Mouse (Mus musculus) forebrain, embryonic 13.5 days (tissue): ENCODE measurements around the gene Aff2. TPM values are rescaled to one million over a fixed set of nuclear protein-coding genes. Genes with fewer than 3 reads are reported as not detected.
A peak's percentile ranks its signal among the peaks of the same experiment; 100 is the strongest.

Source experiments
- ATAC-seq: fragments of 200-750 bp; cut with Nextera tagmentation; 2 replicates; pipeline ENCODE4 v1.8.0; 2017
- H3K27ac ChIP-seq: fragments of 300-500 bp; sonication (generic); 2 replicates; pipeline ENCODE4 v1.5.1; 2015; ENCODE audit warnings: inconsistent platforms, mild to moderate bottlenecking, moderate library complexity
- H3K27me3 ChIP-seq: fragments of 300-500 bp; sonication (generic); 2 replicates; pipeline ENCODE4 v1.6.1; 2015; ENCODE audit warnings: mild to moderate bottlenecking, inconsistent platforms
- H3K36me3 ChIP-seq: fragments of 300-500 bp; sonication (generic); 2 replicates; pipeline ENCODE4 v1.6.1; 2015; ENCODE audit warnings: mild to moderate bottlenecking, inconsistent platforms; ENCODE audit not compliant: poor library complexity, severe bottlenecking
- H3K4me1 ChIP-seq: fragments of 300-500 bp; sonication (generic); 2 replicates; pipeline ENCODE4 v1.6.1; 2015; ENCODE audit warnings: inconsistent platforms
- H3K4me2 ChIP-seq: fragments of 300-500 bp; sonication (generic); 2 replicates; pipeline ENCODE4 v1.6.1; 2015; ENCODE audit warnings: inconsistent platforms, mild to moderate bottlenecking, moderate library complexity
- H3K4me3 ChIP-seq: fragments of 300-500 bp; sonication (generic); 2 replicates; pipeline ENCODE4 v1.5.1; 2015; ENCODE audit warnings: mild to moderate bottlenecking, inconsistent platforms
- H3K9ac ChIP-seq: fragments of 300-500 bp; sonication (generic); 2 replicates; pipeline ENCODE4 v1.6.1; 2015; ENCODE audit warnings: mild to moderate bottlenecking, inconsistent platforms
- H3K9me3 ChIP-seq: fragments of 300-500 bp; sonication (generic); replicated peaks from 2 replicates; pipeline ENCODE4 v1.6.1; 2016; ENCODE audit warnings: inconsistent platforms
- WGBS: fragments of 180-500 bp; shearing (Covaris S2); methylation state at CpG from one replicate; pipeline ENCODE4 v1.1.7; 2015; 5-methylcytosine and 5-hydroxymethylcytosine counted together
- polyA plus RNA-seq: library from polyadenylated mRNA; unstranded; fragments of >200 nt; fragmentation: Nextera tagmentation; extraction: Ambion mirVana; gene quantifications from 2 replicates; pipeline ENCODE4 v1.2.1, GENCODE M21; 2015

Gene Aff2
- polyA plus RNA-seq, 1 experiment from 2014 or later = 13.6 TPM

- H3K27ac ChIP-seq = no peak overlapping the region
- 70% methylated on average over 2 of the region's 2 CpGs for WGBS
- H3K9me3 ChIP-seq = no peaks in the 10 kb centered on the region
- no peak overlapping the region for H3K9ac ChIP-seq
- ATAC-seq = no peak
- no peaks in the 10 kb centered on the region for H3K27me3 ChIP-seq
- H3K36me3 ChIP-seq = no peaks in the 10 kb centered on the region
- H3K4me2 ChIP-seq = no peak overlapping the region
- H3K4me1 ChIP-seq = no peaks in the 10 kb centered on the region
- H3K4me3 ChIP-seq = no peak overlapping the region
Measured at GRCm38 (mm10) chrX:69460896-69461295, 100.8 kb downstream of the Aff2 start.

DNA sequence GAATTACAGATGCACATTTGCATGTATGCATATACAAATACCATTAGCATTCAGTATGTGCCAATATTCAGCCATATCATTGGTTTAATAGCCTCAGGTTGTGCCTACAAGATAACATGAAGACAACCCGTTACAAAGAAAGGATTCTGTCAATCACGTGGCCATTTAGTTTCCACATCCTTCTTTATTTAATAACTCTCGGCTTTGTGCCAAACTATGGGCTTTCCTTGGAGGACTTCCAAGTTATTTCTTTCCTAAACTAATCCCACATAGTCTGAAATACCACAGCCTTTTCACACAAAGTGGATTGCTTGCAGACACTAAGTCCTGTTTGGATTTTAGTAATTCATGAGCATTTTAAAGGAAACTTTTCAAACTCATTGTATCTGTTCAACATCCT is 142.0 kb downstream of the Aff2 start:
- no peak overlapping the region for H3K4me3 ChIP-seq
- no peak overlapping the region for H3K27ac ChIP-seq
- no peak overlapping the region for H3K4me2 ChIP-seq
- H3K27me3 ChIP-seq = no peaks in the 10 kb centered on the region
- no peak for ATAC-seq
- no peaks in the 10 kb centered on the region for H3K4me1 ChIP-seq
- no peak overlapping the region for H3K9ac ChIP-seq
- no peaks in the 10 kb centered on the region for H3K36me3 ChIP-seq
- WGBS = 32% methylated on average over 3 of the region's 3 CpGs
- H3K9me3 ChIP-seq = no peaks in the 10 kb centered on the region

DNA sequence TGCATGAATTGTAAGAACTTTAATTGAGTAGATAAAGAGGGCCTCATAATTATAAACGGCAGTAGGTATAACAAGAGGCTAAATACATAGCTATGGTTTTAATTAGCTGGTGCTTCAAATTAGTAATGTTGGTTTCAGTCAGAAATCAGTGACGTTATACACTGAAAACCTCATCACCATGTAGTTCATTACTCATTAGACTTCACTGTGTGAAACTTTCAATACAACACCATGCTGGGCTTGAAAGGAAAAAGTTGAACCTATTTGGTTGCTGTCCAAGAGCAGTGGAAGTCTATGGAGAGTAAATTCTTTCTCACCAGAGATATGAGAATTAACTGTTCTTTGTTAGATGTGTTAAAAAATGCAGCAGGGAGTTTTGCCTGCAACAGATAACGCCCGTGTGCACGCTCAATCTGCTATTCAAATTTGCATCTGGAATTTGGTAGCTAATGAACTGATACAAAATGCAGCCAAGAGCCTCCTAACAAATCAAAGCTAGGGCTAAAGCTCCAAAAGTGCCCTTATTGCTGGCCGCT is 158.0 kb downstream of the Aff2 start:
- ATAC-seq = peak; percentile 85; the same call in 1 of the 2 replicates
- no peak overlapping the region for H3K4me3 ChIP-seq
- no peak overlapping the region for H3K4me2 ChIP-seq
- no peak overlapping the region for H3K9ac ChIP-seq
- H3K9me3 ChIP-seq = no peaks in the 10 kb centered on the region
- 0 out of 2 replicates have a peak overlapping the region, but pooled peaks have one; percentile 19 for H3K27ac ChIP-seq
- 29% methylated on average over 6 of the region's 6 CpGs for WGBS
- H3K4me1 ChIP-seq = peaks cover 5% of the 10 kb centered on the region; the same call in 1 of the 2 replicates
- no peaks in the 10 kb centered on the region for H3K36me3 ChIP-seq
- H3K27me3 ChIP-seq = no peaks in the 10 kb centered on the region

DNA sequence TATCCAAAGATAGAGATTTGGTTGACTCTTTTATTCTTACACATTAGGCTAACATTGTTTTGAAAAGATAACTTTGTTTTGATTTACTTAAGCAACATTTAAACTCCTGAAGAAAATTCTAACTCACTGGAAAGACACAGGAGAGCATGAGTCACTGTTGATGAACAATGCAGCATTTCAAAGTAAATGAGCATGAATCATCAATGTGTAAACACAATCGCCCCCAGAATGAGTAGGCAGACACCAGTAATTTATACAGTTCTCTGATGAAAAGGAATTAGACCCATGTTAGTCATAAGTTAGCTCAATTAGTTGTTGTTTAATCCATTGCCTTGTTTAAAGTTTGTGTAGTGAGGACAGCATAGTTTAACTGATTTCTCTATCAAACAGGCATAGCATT is 180.7 kb downstream of the Aff2 start:
- H3K4me3 ChIP-seq = no peak overlapping the region
- no peak overlapping the region for H3K9ac ChIP-seq
- H3K36me3 ChIP-seq = no peaks in the 10 kb centered on the region
- no peaks in the 10 kb centered on the region for H3K27me3 ChIP-seq
- H3K4me1 ChIP-seq = no peaks in the 10 kb centered on the region
- 60% methylated on average over 1 of the region's 1 CpGs for WGBS
- ATAC-seq = no peak
- H3K4me2 ChIP-seq = no peak overlapping the region
- no peaks in the 10 kb centered on the region for H3K9me3 ChIP-seq
- no peak overlapping the region for H3K27ac ChIP-seq

DNA sequence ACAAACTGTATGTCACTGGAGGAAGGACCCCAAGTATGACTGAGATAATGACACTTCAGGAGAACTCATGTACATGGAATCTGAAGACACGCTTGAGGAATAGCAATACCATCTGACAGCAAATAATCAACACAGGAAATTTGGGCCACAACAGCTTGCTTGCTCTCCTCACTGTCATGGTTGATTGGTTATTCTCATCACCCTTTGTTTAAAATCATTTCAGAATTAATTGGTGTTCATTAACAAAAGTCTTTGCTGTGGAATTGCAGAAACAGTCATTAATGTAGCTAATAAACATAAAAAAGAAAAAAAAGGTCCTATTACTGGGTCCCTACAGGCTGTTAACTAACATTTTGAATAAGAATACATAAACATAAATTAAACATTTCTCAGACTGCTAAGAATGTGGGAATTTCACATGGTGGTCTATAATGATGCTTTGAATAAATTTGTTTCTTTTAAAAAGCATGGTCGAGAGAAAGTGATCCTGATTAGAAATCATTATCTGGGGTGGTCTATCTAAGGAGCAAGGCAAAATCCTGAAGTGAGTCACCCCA is 219.9 kb downstream of the Aff2 start:
- Histone ChIP-seq H3K36me3 (no peaks in the 10 kb centered on the region), H3K9me3 (no peaks in the 10 kb centered on the region), H3K4me1 (no peaks in the 10 kb centered on the region), H3K27me3 (no peaks in the 10 kb centered on the region), H3K9ac (no peak overlapping the region), H3K4me2 (no peak overlapping the region), H3K27ac (no peak overlapping the region), H3K4me3 (no peak overlapping the region)
- peak; percentile 78 for ATAC-seq
- WGBS = 47% methylated on average over 2 of the region's 2 CpGs

DNA sequence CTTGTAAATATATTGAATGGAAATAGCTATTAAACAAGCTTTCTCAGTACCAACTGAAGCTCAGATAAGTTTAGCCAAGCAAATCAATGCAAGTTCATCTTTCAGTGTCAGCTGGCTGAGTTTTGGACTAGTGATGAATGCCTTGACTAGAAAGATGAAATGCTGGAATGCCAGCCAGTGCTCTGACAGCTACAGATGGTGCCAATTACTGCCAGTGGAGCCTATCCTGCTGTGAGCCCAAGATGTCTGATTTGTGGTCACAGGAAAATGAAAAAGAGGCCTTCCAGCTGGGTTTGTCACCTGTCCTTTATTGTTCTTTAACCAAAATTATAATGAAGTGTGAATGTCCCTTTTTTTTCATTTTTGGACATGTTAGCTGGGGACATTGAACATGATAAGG is 248.7 kb downstream of the Aff2 start:
- Histone ChIP-seq H3K4me2 (no peak overlapping the region), H3K4me3 (no peak overlapping the region), H3K9me3 (no peaks in the 10 kb centered on the region), H3K9ac (no peak overlapping the region), H3K27me3 (no peaks in the 10 kb centered on the region), H3K36me3 (no peaks in the 10 kb centered on the region), H3K27ac (no peak overlapping the region), H3K4me1 (no peaks in the 10 kb centered on the region)
- no peak for ATAC-seq

- peak; percentile 67; the same call in 1 of the 2 replicates for ATAC-seq
- 42% methylated on average over 2 of the region's 2 CpGs for WGBS
Measured at GRCm38 (mm10) chrX:69663038-69663437, 302.9 kb downstream of the Aff2 start.

GRCm38 (mm10) chrX:69666145-69666677 is 306.1 kb downstream of the Aff2 start:
- Histone ChIP-seq H3K27me3 (no peaks in the 10 kb centered on the region), H3K4me1 (peaks cover 7% of the 10 kb centered on the region; the same call in 1 of the 2 replicates), H3K4me3 (no peak overlapping the region), H3K9me3 (no peaks in the 10 kb centered on the region), H3K27ac (no peak overlapping the region), H3K9ac (no peak overlapping the region), H3K4me2 (no peak overlapping the region), H3K36me3 (no peaks in the 10 kb centered on the region)
- peak; percentile 95 for ATAC-seq
- WGBS = 19% methylated on average over 3 of the region's 3 CpGs

More at GRCm38 (mm10) chrX:69663038-69663437, 302.9 kb downstream of the Aff2 start:
- Histone ChIP-seq H3K27ac (no peak overlapping the region), H3K9ac (no peak overlapping the region), H3K4me1 (peaks cover 7% of the 10 kb centered on the region; the same call in 1 of the 2 replicates), H3K36me3 (no peaks in the 10 kb centered on the region), H3K27me3 (no peaks in the 10 kb centered on the region), H3K9me3 (no peaks in the 10 kb centered on the region), H3K4me2 (no peak overlapping the region), H3K4me3 (no peak overlapping the region)

DNA sequence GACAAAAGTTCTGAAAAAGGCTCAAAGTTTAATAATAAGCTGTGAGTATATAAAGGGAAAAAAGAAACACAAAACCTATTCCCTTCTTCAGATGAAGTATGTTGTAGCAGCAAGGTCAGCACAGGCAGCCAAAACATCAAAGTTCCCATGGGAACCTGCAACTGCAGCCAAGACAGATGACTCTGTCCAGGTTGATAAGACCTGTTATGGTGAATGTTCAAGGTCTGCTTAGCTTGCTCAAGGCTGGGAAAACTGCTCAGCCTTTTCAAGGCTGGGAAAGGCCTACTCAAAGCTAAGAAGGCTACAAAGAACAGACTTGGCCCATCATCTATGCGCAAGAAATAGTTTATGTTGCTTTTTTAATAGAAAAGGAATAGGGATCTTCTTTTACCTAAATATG is 315.6 kb downstream of the Aff2 start:
- Histone ChIP-seq H3K9me3 (no peaks in the 10 kb centered on the region), H3K4me1 (no peaks in the 10 kb centered on the region), H3K27me3 (no peaks in the 10 kb centered on the region), H3K27ac (no peak overlapping the region), H3K4me2 (no peak overlapping the region), H3K36me3 (no peaks in the 10 kb centered on the region), H3K9ac (no peak overlapping the region), H3K4me3 (no peak overlapping the region)
- 91% methylated on average over 1 of the region's 1 CpGs for WGBS
- ATAC-seq = no peak

- no peaks in the 10 kb centered on the region for H3K36me3 ChIP-seq
- no peaks in the 10 kb centered on the region for H3K4me1 ChIP-seq
- no peak overlapping the region for H3K9ac ChIP-seq
- H3K9me3 ChIP-seq = no peaks in the 10 kb centered on the region
- no peak overlapping the region for H3K4me2 ChIP-seq
- no peak overlapping the region for H3K4me3 ChIP-seq
- H3K27me3 ChIP-seq = no peaks in the 10 kb centered on the region
- WGBS = 51% methylated on average over 4 of the region's 4 CpGs
- ATAC-seq = no peak
- H3K27ac ChIP-seq = no peak overlapping the region
Measured at GRCm38 (mm10) chrX:69698840-69699239, 338.7 kb downstream of the Aff2 start.

GRCm38 (mm10) chrX:69738972-69739371 is 378.9 kb downstream of the Aff2 start:
- WGBS = 26% methylated on average over 3 of the region's 3 CpGs
- Histone ChIP-seq H3K36me3 (no peaks in the 10 kb centered on the region), H3K4me3 (no peak overlapping the region), H3K27me3 (no peaks in the 10 kb centered on the region), H3K4me2 (no peak overlapping the region), H3K4me1 (0 out of 2 replicates have a peak, but pooled peaks cover 3% of the 10 kb centered on the region), H3K27ac (no peak overlapping the region), H3K9me3 (no peaks in the 10 kb centered on the region), H3K9ac (no peak overlapping the region)
- ATAC-seq = 0 out of 2 replicates have a peak, but pooled peaks have one; percentile 45

DNA sequence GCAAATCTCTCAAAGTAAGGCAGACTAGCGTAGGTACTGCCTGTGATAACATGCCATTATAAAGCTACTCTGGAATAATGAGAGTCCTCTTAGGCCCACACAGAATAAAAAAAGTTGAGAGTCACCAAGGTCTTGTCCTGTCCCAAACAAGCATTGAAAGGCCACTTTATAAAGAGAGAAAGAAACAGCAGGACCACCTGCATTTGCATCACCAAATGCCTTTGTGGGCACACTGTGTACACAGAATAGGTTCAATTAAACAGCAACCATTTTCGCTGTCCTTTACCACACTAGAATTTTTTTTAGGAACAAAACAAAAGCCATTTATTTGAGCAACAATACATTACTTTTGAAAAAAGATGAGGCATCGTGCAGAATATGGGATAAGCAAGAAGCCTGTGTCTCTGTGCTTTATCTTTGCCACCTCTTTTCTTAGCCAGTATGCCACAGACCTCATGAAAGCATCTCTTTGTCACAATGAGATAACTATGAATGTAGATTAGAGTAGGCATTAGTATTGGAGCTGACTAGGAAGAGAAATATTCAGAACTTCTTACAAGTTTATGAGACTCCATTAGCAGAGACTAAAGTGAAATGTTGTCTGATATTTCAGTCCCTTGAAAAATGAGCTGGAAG is 385.0 kb downstream of the Aff2 start:
- no peak for ATAC-seq
- no peaks in the 10 kb centered on the region for H3K9me3 ChIP-seq
- no peaks in the 10 kb centered on the region for H3K36me3 ChIP-seq
- no peak overlapping the region for H3K4me2 ChIP-seq
- 27% methylated on average over 3 of the region's 3 CpGs for WGBS
- no peak overlapping the region for H3K4me3 ChIP-seq
- H3K27ac ChIP-seq = no peak overlapping the region
- 0 out of 2 replicates have a peak, but pooled peaks cover 4% of the 10 kb centered on the region for H3K4me1 ChIP-seq
- H3K27me3 ChIP-seq = no peaks in the 10 kb centered on the region
- no peak overlapping the region for H3K9ac ChIP-seq
